Mouse (Mus musculus): ENCODE measurements around the gene Prim1. TPM values are rescaled to one million over a fixed set of nuclear protein-coding genes. Genes with fewer than 3 reads are reported as not detected.
"Not testable (repeated sequence)": the region's sequence is repeated elsewhere in the genome, so short reads cannot be mapped to it uniquely, and the experiment has no call there.

The Prim1 gene
- total RNA-seq, 1 experiment from 2014 or later, result 6.6 TPM

GRCm38 (mm10) chr10:128037921-128038320 is 23.0 kb downstream of the Prim1 start:
- DNase-seq, result no peak

GRCm38 (mm10) chr10:128039167-128039566 is 24.2 kb downstream of the Prim1 start:
- DNase-seq, result no peak

GRCm38 (mm10) chr10:128039858-128040257 is 24.9 kb downstream of the Prim1 start:
- no peak for DNase-seq

GRCm38 (mm10) chr10:128040293-128040692 is 25.3 kb downstream of the Prim1 start:
- DNase-seq, result no peak

GRCm38 (mm10) chr10:128041636-128042035 is 26.7 kb downstream of the Prim1 start:
- DNase-seq, result no peak

GRCm38 (mm10) chr10:128042466-128042865 is 27.5 kb downstream of the Prim1 start:
- DNase-seq, result no peak

GRCm38 (mm10) chr10:128043041-128043835 is 28.3 kb downstream of the Prim1 start:
- no peak for DNase-seq

GRCm38 (mm10) chr10:128048157-128048556 is 33.2 kb downstream of the Prim1 start:
- DNase-seq, result no peak

GRCm38 (mm10) chr10:128049741-128050140 is 34.8 kb downstream of the Prim1 start:
- no peak for DNase-seq

- DNase-seq, result no peak
Observed at GRCm38 (mm10) chr10:128050355-128050754, 35.4 kb downstream of the Prim1 start.

GRCm38 (mm10) chr10:128051589-128051988 is 36.6 kb downstream of the Prim1 start:
- no peak for DNase-seq

GRCm38 (mm10) chr10:128052136-128052535 is 37.2 kb downstream of the Prim1 start:
- DNase-seq, result not testable (repeated sequence)

GRCm38 (mm10) chr10:128053001-128053400 is 38.0 kb downstream of the Prim1 start:
- DNase-seq, result no peak

GRCm38 (mm10) chr10:128058184-128058583 is 43.2 kb downstream of the Prim1 start:
- no peak for DNase-seq

GRCm38 (mm10) chr10:128058601-128059151 is 43.7 kb downstream of the Prim1 start, which contains the start of gene Ptges3:
Gene Ptges3, plus strand, starts transcription at chr10:128058954.
- DNase-seq, result peak; percentile 98

- DNase-seq, result peak; percentile 50
Observed at GRCm38 (mm10) chr10:128059207-128059981, 44.4 kb downstream of the Prim1 start.

- DNase-seq, result no peak
Observed at GRCm38 (mm10) chr10:128061109-128061508, 46.1 kb downstream of the Prim1 start.

- no peak for DNase-seq
Observed at GRCm38 (mm10) chr10:128062221-128062989, 47.4 kb downstream of the Prim1 start.

- no peak for DNase-seq
Observed at GRCm38 (mm10) chr10:128066072-128066471, 51.1 kb downstream of the Prim1 start.

GRCm38 (mm10) chr10:128069201-128069600 is 54.2 kb downstream of the Prim1 start:
- no peak for DNase-seq

GRCm38 (mm10) chr10:128070432-128070831 is 55.5 kb downstream of the Prim1 start:
- not testable (repeated sequence) for DNase-seq

GRCm38 (mm10) chr10:128078269-128078668 is 63.3 kb downstream of the Prim1 start:
- not testable (repeated sequence) for DNase-seq

Data from adrenal gland, postnatal 25 days (tissue).